Mouse (Mus musculus) midbrain, embryonic 11.5 days (tissue): Measurements from ENCODE around the gene Banf2. TPM values are rescaled to one million over a fixed set of nuclear protein-coding genes. Genes with fewer than 3 reads are reported as not detected.

Experiments used
- polyA plus RNA-seq: library from polyadenylated mRNA; unstranded; fragments of >200 nt; fragmentation: Nextera tagmentation; extraction: Ambion mirVana; gene quantifications from 2 replicates; pipeline ENCODE4 v1.2.1, GENCODE M21; 2014

The Banf2 gene
- polyA plus RNA-seq, 1 experiment from 2014 or later = not detected

Other genes with a start within 250 kb of the Banf2 start
- gene Bfsp1, start 169.9 kb upstream of the Banf2 start, polyA plus RNA-seq = 2.7 TPM in 2 replicates
- gene Dstn, start 117.7 kb upstream of the Banf2 start, polyA plus RNA-seq = 426 and 436 TPM in 2 replicates
- gene Rrbp1, start 21.8 kb upstream of the Banf2 start, polyA plus RNA-seq = 31.4 and 36.0 TPM in 2 replicates
- 15.7 and 17.4 TPM in 2 replicates for gene Mgme1, start 237.6 kb downstream of the Banf2 start, polyA plus RNA-seq
- 105 and 111 TPM in 2 replicates for gene Snx5, start 237.8 kb downstream of the Banf2 start, polyA plus RNA-seq